Mouse (Mus musculus): ENCODE measurements around the gene Trpm6.

Trpm6 gene

DNA sequence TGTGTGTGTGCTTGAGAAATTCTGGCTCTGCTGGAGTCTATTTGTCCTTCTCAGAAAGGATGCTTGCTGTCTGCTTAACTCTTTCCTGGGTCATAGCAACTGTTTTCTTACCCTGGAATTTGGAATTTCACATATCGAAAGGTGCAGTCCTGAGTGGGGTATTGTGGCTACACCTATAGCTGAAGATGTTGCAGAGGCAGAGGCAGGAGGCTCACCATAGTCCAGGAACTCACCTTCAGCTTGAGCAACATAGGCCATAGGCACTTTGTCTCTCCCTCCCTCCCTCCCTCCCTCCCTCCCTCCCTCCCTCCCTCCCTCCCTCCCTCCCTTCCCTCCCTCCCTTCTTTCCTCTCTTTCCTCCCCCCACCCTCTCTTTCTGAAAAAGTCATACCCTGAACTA, 139.8 kb downstream of the Trpm6 start:
- no peak for DNase-seq (ENCODE audit: low spot score)

DNA sequence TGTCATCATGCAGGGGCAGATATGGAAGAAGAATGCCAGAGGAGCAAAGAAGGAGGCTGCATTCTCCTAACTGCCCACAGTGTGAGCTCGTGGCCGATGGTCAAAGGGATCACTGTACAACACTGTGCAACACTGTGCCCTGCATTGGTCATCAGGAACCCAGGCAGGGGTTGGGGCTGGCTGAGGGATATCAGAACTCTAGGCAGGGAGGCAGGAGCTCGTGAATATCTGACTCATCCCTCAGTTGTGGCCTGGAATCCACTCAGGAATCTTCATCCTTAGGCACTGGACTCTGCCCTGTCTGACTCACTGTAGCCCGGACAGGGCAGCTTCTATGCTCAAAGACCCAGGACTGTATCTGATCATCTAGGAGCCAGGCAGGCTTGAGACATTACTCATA, 140.4 kb downstream of the Trpm6 start:
- peak; percentile 17 for DNase-seq (ENCODE audit: low spot score)

DNA sequence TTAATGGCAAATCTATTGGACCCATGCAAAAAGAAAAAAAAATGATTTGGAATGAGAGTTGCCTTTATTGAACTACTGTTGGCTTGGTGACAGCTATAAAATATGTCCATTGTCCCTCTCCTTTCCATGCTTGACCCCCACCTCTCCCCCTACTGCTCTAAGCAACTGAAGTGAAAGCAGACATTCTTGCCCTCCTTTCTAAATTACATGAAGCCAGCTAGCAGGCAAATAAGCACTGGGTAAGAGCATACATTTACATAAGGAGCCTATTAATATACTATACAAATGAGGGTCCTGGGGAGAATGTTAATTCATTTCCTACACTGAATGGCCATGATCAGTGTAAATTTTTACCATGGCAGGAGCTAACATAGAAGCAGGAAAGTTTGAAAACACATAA, 148.5 kb downstream of the Trpm6 start:
- no peak for DNase-seq (ENCODE audit: low spot score)

DNA sequence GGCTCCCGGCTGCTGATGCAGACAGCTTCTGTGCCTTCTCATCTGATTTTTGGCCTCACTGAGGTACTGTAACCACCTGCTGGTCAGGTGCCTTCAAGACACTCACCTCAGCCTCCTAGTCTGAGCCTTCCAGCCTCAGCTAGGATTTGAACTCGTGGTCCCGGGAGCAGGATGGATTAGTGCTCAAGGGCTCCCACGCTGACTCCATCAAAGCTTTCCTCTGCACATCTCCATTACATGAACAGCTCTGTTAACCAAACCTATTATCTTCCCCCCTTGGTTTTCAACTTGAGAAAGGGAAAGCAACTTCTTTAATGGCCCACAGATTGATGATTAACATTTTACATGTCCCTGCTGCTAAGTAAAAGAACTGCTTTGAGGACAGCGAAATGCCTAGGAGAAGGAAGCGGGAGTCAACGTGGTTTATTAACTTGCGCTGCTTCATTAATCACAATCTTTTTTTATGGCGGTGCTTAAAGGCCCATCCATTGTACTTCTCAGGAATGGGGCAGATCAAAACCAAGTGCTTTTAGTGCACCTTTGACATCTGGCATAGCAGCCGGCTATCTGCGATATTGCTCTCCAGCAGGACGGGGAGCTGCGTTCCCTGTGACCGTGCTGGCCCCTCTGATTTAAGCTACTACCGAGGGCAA, 152.4 kb downstream of the Trpm6 start:
- no peak for DNase-seq (ENCODE audit: low spot score)

DNA sequence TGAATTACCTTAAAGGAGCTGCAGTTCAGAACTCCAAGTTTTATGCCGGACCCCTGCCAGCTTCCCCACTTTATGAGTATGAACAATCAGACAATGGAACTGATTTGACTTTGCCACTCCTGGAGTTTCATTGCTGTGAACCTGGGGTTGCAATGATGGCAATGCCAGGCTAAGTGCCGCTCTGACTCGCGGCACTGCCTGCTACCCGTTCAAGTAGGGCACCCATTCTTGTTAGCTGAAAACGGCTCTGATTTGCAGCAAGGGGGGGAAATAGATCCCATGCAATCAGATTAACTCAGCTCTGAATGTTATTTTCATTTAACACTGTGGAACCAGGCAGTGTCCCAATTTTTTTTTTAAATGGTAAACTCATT, 152.9 kb downstream of the Trpm6 start:
- DNase-seq (ENCODE audit: low spot score), result no peak

DNA sequence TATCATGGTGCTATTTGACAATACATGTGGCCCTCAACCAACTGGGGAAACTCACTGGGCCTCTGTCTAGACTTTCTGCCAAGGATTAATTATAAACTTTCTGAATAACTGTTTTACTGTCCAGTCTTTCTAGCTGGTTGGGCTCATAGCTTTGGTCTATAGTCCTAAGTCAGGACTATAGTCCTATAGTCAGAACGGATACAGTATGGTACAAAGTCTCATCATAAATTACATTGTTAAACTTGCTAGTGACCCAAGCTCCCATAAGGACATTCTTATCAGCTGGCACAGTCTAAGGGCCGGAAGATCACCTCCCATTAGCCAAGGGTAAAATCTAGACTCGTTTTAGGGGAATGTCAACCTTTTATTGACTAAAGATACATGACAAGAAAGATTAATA, 155.7 kb downstream of the Trpm6 start:
- no peak for DNase-seq (ENCODE audit: low spot score)

DNA sequence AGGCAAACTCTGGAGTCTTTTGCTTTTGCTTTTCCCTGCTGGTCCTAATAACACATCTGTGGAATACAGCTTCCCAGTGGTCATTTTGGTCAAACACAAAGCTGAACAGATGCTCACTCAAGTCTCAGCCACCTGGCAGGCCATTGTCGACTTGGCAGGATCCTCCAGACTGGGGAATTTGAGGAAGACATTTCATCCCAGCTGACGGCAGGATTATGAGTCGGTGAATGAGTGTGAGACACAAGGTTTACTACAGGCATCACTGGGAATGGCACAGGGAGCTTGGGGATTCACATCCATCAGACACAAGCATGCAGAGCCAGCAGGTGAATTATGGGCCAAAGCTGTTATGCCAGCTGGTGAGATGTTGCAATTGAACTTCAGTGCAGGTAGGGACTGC, 159.9 kb downstream of the Trpm6 start:
- DNase-seq (ENCODE audit: low spot score), result no peak

DNA sequence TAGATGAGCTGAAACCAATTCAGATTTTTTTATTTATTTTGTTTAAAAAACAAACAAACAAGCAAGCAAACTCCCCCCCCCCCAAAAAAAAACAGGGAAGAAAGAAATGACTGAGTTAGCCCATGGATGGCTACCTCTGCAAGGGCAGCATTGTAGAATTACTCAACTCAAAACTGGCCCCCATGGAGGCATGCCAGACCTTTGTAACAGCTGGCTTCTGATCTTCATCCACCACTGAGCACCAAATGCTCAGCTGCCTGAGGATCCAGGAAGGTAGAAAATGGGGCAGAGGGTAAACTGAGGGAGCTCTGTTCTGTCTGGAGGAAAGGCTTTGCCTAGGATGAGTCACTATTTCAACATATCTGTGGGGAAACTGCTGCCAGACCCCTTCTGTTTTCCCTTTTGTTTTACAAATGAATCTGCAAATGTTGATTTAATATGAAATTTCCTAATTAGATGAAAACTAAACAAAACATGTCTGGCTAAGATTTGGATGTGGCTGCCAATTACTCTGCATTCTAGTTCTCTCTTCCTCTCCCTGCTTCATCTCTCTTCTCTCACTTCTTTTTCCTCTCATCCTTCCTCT, 162.1 kb downstream of the Trpm6 start:
- DNase-seq (ENCODE audit: low spot score), result no peak

DNA sequence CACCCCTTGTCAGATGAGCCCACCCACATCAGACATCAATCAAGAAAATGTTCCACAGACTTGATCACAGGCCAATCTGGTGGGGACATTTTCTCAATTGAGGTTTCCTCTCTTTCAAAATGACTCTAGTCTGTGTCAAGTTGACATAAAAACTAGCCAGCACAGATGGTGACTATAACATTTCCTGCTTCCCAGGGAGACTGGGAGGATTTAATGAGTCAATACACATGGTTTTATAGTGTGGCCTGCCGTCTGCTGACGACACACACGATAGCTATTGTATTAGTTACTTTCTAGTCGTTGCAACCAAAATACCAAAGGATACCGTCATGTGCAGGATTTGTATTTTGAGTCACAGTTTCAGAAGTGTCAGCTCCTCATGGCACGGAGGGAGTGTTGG, 191.6 kb downstream of the Trpm6 start:
- no peak for DNase-seq (ENCODE audit: low spot score)

Data from urinary bladder, postnatal 14 days (tissue).